Mouse (Mus musculus) heart, postnatal 14 days (tissue): Measurements from ENCODE around the gene Cyp2c38. TPM values are rescaled to one million over a fixed set of nuclear protein-coding genes. Genes with fewer than 3 reads are reported as not detected.
"Not testable (repeated sequence)": the region's sequence is repeated elsewhere in the genome, so short reads cannot be mapped to it uniquely, and the experiment has no call there.

Experiments
- DNase-seq, 2 experiments: peaks; one replicate each; pipeline ENCODE4 v3.0.0; 2021 to 2022
- intact Hi-C: fragments of 180-260 bp; cut with DNase I; formaldehyde crosslinking; loops from one replicate; pipeline ENCODE4 v1.15.1; 2025
- long read RNA-seq, 2 experiments: library from polyadenylated mRNA; stranded (forward); transcript quantifications; one replicate each; pipeline ENCODE4 v2.0.0; 2021
- total RNA-seq, 2 experiments: library from RNA; stranded (reverse); gene quantifications; 2 replicates each; pipeline ENCODE4 v1.2.3; 2021

Gene Cyp2c38
- not detected for total RNA-seq
- long read RNA-seq, experiment 1: 0 reads
- long read RNA-seq, experiment 2: 0 reads

DNA sequence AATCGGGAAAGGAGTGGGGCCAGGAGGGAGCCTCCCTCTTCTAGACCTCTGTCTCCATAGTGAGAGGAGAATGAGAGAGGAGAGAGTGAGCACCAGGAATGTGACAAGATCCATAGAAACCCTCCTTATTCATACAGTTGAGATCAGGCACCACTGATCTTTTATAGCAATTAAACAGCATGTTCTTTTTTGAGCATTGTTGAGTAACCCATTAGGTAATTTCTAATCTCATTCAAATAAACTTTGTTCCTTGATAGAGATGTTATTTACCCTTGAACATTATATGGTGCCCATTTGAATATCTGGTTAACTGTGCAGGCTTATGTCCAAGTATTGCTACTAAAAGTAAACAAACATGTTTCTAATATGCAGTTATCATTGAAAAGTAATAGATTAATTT, at the start of gene Cyp2c38:
Cyp2c38 (minus strand) TSS at position 135 of the 400 bp plus-strand sequence.
- intact Hi-C loops: no loop called here
- no peak for DNase-seq

DNA sequence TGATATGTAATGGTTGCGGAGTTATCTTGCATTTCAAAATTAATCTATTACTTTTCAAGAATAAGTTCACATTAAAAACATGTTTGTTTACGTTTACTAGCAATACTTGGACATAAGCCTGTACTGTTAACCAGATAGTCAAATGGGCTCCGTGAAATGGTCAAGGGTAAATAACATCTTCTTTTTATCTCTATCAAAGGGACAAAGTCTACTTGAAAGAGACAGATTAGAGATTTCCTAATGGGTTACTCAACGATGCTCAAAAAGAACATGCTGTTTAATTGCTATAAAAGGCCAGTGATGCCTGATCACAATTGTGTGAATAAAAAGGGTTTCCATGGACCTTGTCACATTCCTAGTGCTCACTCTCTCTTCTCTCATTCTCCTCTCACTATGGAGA, 47.7 kb upstream of the Cyp2c38 start, which contains the start of gene Cyp2c39:
Cyp2c39 (plus strand) TSS at position 329 of the 400 bp plus-strand sequence.
- intact Hi-C loops: no loop called here
- no peak for DNase-seq

DNA sequence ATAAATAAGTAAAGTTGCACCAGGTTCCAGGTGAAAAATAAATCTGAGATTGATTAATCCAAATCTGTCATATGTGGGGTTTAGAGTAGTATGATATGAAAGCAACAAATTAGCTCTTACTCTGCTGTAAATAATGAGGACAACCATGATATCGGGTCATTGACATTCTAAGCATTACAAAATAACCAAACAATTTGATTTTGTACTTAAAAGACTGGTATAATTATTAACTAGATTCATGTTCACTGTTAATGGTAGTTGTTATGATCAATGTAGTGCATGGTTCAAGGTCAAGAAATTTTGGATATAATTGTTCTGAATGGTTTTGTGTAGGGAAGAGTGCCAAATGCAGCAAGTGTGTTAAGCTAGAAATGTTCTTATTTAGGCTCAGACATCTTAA, 46.7 kb upstream of the Cyp2c38 start:
- no peak for DNase-seq
- intact Hi-C loops: no loop called here

DNA sequence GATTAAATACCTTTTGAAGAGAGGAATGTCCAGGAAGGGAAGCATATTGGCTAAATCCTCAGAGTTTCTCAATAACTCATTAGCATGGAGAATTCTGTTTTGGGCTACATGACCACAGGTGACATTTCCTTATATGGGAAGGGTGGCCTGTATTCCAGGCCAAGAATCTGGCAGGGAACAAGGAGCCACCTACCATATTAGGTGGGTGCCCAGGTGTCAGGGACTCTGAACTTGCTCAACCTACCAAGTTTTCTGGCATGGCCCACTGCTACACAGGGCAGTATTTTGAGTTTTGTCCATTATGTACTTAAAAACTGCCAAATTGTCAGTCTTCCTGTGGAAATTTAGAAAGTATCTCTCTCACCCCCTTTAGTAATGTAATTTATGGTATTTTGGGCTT, 43.5 kb upstream of the Cyp2c38 start:
- intact Hi-C loops: no loop called here
- DNase-seq: no peak

DNA sequence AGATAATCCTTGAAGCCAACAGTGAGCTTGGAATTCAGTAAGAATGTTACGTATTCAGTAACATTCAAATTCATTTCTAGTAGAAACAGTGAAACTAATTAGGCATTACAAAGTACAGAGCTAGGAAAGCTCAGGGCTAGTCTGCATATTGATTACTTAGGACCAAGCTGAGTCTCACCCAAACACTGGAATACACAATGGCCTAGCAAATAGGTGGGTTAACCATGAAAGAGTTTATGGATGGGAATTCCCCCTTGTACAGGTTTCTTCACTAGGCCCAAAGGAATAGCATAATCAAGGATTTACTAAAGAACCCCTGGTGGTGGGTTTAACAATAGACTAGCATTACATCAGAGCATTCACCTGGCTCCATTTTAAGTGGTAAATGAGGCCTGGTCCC, 21.1 kb upstream of the Cyp2c38 start:
- intact Hi-C loops, DNase-seq: not testable (repeated sequence)

DNA sequence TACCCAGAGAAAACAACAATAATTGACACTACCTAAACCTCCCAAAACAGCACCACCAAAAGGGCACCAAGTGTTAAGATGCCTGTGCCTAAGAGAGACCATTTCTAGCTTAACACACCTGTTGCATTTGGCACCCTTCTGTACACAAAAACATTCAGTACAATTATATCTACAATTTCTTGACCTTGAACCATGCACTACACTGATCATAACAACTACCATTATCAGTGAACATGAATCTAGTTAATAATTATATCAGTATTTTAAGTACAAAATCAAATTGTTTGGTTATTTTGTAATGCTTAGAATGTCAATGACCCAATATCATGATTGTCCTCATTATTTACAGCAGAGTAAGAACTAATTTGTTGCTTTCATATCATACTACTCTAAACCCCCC, 1.0 kb upstream of the Cyp2c38 start:
- intact Hi-C loops: no loop called here
- no peak for DNase-seq

Other genes starting within 250 kb of the Cyp2c38 start
- gene Cyp2c29, start 193.7 kb downstream of the Cyp2c38 start, total RNA-seq: not detected
- not detected for gene Cyp2c39, start 47.8 kb upstream of the Cyp2c38 start, total RNA-seq
- gene Cyp2c67, start 186.0 kb upstream of the Cyp2c38 start, total RNA-seq: not detected